Comparison of ENCODE assay signal across 8 mouse cellular contexts in the genomic region with DNA sequence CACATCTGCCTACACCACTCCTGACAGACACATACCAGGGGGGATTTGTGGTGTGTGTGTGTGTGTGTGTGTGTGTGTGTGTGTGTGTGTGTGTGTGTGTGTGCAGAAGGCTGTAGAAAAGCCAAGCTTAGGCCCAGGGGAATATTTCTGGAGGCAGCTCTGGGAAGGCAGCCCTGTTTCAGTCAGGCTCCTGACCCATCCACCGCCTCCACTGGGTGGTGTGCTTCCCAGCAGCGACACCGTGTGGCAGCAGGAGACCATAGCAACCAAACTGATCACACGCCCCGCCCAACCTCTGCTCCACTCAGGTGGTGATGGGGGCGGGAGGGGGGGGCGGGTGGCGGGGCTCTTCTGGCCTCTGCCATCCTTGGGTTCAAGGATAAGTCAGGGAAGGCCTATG. TPM values are rescaled to one million over a fixed set of nuclear protein-coding genes. Genes with fewer than 3 reads are reported as not detected.
DNase-seq lines count a peak whose midpoint lies in the region; ATAC-seq and TF ChIP-seq lines count a peak whose summit lies in the region.

No protein-coding gene starts in this region.

- H3K9ac ChIP-seq in embryonic facial prominence, embryonic 14.5 days (ENCODE audit: low read depth, low read length) = no peak overlapping the region
- H3K9ac ChIP-seq in heart, embryonic 14.5 days (ENCODE audit: low read length) = no peak overlapping the region
- no peak overlapping the region for H3K9ac ChIP-seq in kidney, postnatal 0 days (ENCODE audit: low read depth, low read length)
- no peak overlapping the region for H3K9ac ChIP-seq in neural tube, embryonic 14.5 days (replicated peaks; ENCODE audit: low read depth, low read length)

- no peak overlapping the region for H3K4me2 ChIP-seq in embryonic facial prominence, embryonic 14.5 days (ENCODE audit: low read depth, low read length)
- H3K4me2 ChIP-seq in heart, embryonic 14.5 days (ENCODE audit: low read length) = no peak overlapping the region
- H3K4me2 ChIP-seq in kidney, postnatal 0 days (ENCODE audit: low read length) = no peak overlapping the region
- H3K4me2 ChIP-seq in neural tube, embryonic 14.5 days (ENCODE audit: low read depth, low read length) = no peak overlapping the region

- H3K27me3 ChIP-seq in E14TG2a.4 (ENCODE audit: insufficient read depth, low read length) = no peaks in the 10 kb centered on the region
- H3K27me3 ChIP-seq in embryonic facial prominence, embryonic 14.5 days (replicated peaks; ENCODE audit: control insufficient read depth, insufficient read depth, low read length) = no peaks in the 10 kb centered on the region
- H3K27me3 ChIP-seq in heart, embryonic 14.5 days (ENCODE audit: control insufficient read depth, insufficient read depth, low read length) = peaks cover 5% of the 10 kb centered on the region; the same call in 1 of the 2 replicates
- H3K27me3 ChIP-seq in kidney, postnatal 0 days (ENCODE audit: insufficient read depth, low read length) = no peaks in the 10 kb centered on the region
- H3K27me3 ChIP-seq in neural tube, embryonic 14.5 days (ENCODE audit: control insufficient read depth, insufficient read depth, low read length) = no peaks in the 10 kb centered on the region

- ATAC-seq in embryonic facial prominence, embryonic 14.5 days (ENCODE audit: low read depth) = peak; percentile 68
- 0 out of 2 replicates have a peak, but pooled peaks have one; percentile 15 for ATAC-seq in heart, embryonic 14.5 days (ENCODE audit: insufficient number of reproducible peaks, insufficient read depth, low FRiP score, low read depth)
- peak; percentile 18; the same call in 1 of the 2 replicates for ATAC-seq in kidney, postnatal 0 days (replicated peaks; ENCODE audit: low FRiP score, low read depth)
- ATAC-seq in neural tube, embryonic 14.5 days (ENCODE audit: low read depth) = peak; percentile 63

- peak; percentile 38 for TF ChIP-seq CTCF in E14TG2a.4 (conservative IDR thresholded peaks at IDR 0.05; ENCODE audit: low read length)
- TF ChIP-seq CTCF in kidney, postnatal 0 days (IDR thresholded peaks at IDR 0.05; ENCODE audit: low read depth) = peak; percentile 83

- H3K4me1 ChIP-seq in E14TG2a.4 (replicated peaks; ENCODE audit: low read depth, low read length) = peaks cover 20% of the 10 kb centered on the region
- H3K4me1 ChIP-seq in embryonic facial prominence, embryonic 14.5 days (ENCODE audit: control insufficient read depth, insufficient read depth, low read length) = no peaks in the 10 kb centered on the region
- H3K4me1 ChIP-seq in heart, embryonic 14.5 days (ENCODE audit: control insufficient read depth in 2 of 2, insufficient read depth in 2 of 2, low read length in 2 of 2) = peaks cover 2 to 3% of the 10 kb centered on the region in 2 experiments; a peak in 3 of 4 replicates
- peaks cover 16% of the 10 kb centered on the region; the same call in 1 of the 2 replicates for H3K4me1 ChIP-seq in kidney, postnatal 0 days (replicated peaks; ENCODE audit: insufficient read depth, low read length)
- peaks cover 11% of the 10 kb centered on the region for H3K4me1 ChIP-seq in neural tube, embryonic 14.5 days (ENCODE audit: control insufficient read depth, insufficient read depth, low read length)

- peaks cover 10% of the 10 kb centered on the region; the same call in 1 of the 2 replicates for H3K9me3 ChIP-seq in E14TG2a.4 (ENCODE audit: low read length)
- no peaks in the 10 kb centered on the region for H3K9me3 ChIP-seq in embryonic facial prominence, embryonic 14.5 days (ENCODE audit: control insufficient read depth, low read length)
- no peaks in the 10 kb centered on the region for H3K9me3 ChIP-seq in heart, embryonic 14.5 days (ENCODE audit: control insufficient read depth, low read length)
- H3K9me3 ChIP-seq in kidney, postnatal 0 days (replicated peaks; ENCODE audit: low read length) = no peaks in the 10 kb centered on the region
- no peaks in the 10 kb centered on the region for H3K9me3 ChIP-seq in neural tube, embryonic 14.5 days (ENCODE audit: control insufficient read depth, low read length)

- H3K27ac ChIP-seq in embryonic facial prominence, embryonic 14.5 days (replicated peaks; ENCODE audit: low read depth, low read length) = no peak overlapping the region; the same call in 1 of the 2 replicates
- no peak overlapping the region for H3K27ac ChIP-seq in heart, embryonic 14.5 days (replicated peaks in 1 of 2; ENCODE audit: control insufficient read depth in 1 of 2, insufficient read depth in 1 of 2, low read depth in 2 of 2, low read length in 2 of 2)
- no peak overlapping the region for H3K27ac ChIP-seq in kidney, postnatal 0 days
- H3K27ac ChIP-seq in neural tube, embryonic 14.5 days (ENCODE audit: low read depth, low read length) = peak overlapping the region; percentile 72

- 6% methylated on average over 3 of the region's 8 CpGs for WGBS in embryonic facial prominence, embryonic 14.5 days
- 0% methylated on average over 1 of the region's 8 CpGs for WGBS in heart, embryonic 14.5 days
- WGBS in kidney, postnatal 0 days = 0% methylated on average over 7 of the region's 8 CpGs
- WGBS in neural tube, embryonic 14.5 days = 0% methylated on average over 8 of the region's 8 CpGs

- H3K36me3 ChIP-seq in E14TG2a.4 (ENCODE audit: insufficient read depth, low read length) = no peaks in the 10 kb centered on the region
- peaks cover 26% of the 10 kb centered on the region for H3K36me3 ChIP-seq in embryonic facial prominence, embryonic 14.5 days (ENCODE audit: control insufficient read depth, insufficient read depth, low read length)
- peaks cover 23% of the 10 kb centered on the region for H3K36me3 ChIP-seq in heart, embryonic 14.5 days (ENCODE audit: control insufficient read depth, insufficient read depth, low read length)
- peaks cover 11% of the 10 kb centered on the region for H3K36me3 ChIP-seq in kidney, postnatal 0 days (ENCODE audit: insufficient read depth, low read length)
- peaks cover 17% of the 10 kb centered on the region for H3K36me3 ChIP-seq in neural tube, embryonic 14.5 days (ENCODE audit: control insufficient read depth, insufficient read depth, low read length)

- DNase-seq in adrenal gland, postnatal 4 days (ENCODE audit: low spot score in 2 of 2) = peak; percentile 62 to 63
- peak; percentile 86 for DNase-seq in embryonic facial prominence, embryonic 14.5 days (ENCODE audit: low spot score)
- DNase-seq in kidney, postnatal 0 days (ENCODE audit: low spot score) = peak; percentile 90
- peak; percentile 76 to 84 for DNase-seq in lung, adult 18-20 months
- DNase-seq in testis, postnatal 14 days (ENCODE audit: low spot score) = peak; percentile 61

- no peak overlapping the region for H3K4me3 ChIP-seq in E14TG2a.4 (replicated peaks; ENCODE audit: low read length)
- no peak overlapping the region for H3K4me3 ChIP-seq in embryonic facial prominence, embryonic 14.5 days (ENCODE audit: low read depth, low read length)
- no peak overlapping the region for H3K4me3 ChIP-seq in heart, embryonic 14.5 days (ENCODE audit: control insufficient read depth in 1 of 2, insufficient read depth in 1 of 2, low read depth in 1 of 2, low read length in 2 of 2)
- no peak overlapping the region for H3K4me3 ChIP-seq in kidney, postnatal 0 days (replicated peaks; ENCODE audit: low read depth, low read length)
- H3K4me3 ChIP-seq in neural tube, embryonic 14.5 days (ENCODE audit: low read depth, low read length) = no peak overlapping the region

RNA-seq across cellular contexts. Expression of gene Ppara, which starts 24.6 kb away (rescaled TPM):
- 10 to 100 TPM; 17.2 to 29.4 TPM for total RNA-seq in adrenal gland, postnatal 4 days (2021)
- 3.5 and 6.0 TPM in 2 replicates for polyA plus RNA-seq in embryonic facial prominence, embryonic 14.5 days (2014; fragmentation: Nextera tagmentation; extraction: Ambion mirVana)
- 8.8 and 10.6 TPM in 2 replicates for polyA plus RNA-seq in heart, embryonic 14.5 days (2014; fragmentation: Nextera tagmentation; extraction: Ambion mirVana)
- polyA plus RNA-seq in kidney, postnatal 0 days (2015; fragmentation: Nextera tagmentation; extraction: Ambion mirVana) = 10.9 and 12.0 TPM in 2 replicates
- 0.75 and 1.3 TPM in 2 replicates for polyA plus RNA-seq in neural tube, embryonic 14.5 days (2014; fragmentation: Nextera tagmentation; extraction: Ambion mirVana)

Comparison
In these comparisons a context has a peak if more than half of its experiments do, and no peak if none do; other contexts are left out.
1. ATAC-seq: peak in every context shown above with its lines; median percentile 68 in embryonic facial prominence, embryonic 14.5 days; 63 in neural tube, embryonic 14.5 days; 18 in kidney, postnatal 0 days; 15 in heart, embryonic 14.5 days.